Mouse (Mus musculus) MEL (cell line): ENCODE data around the gene Ccnj. TPM values are rescaled to one million over a fixed set of nuclear protein-coding genes. Genes with fewer than 3 reads are reported as not detected.

ENCODE experiments used
- DNase-seq: peaks from one replicate; pipeline ENCODE4 v3.0.0; 2011; ENCODE audit warnings: low read depth, low spot score
- H3K27ac ChIP-seq: 2 replicates; pipeline ENCODE4 v1.5.1; 2012; ENCODE audit warnings: low read depth, mild to moderate bottlenecking, control low read depth, low read length, moderate library complexity; ENCODE audit not compliant: control insufficient read depth
- H3K27me3 ChIP-seq, 2 experiments: fragments of 150-350 bp in 1 of 2; sonication (generic) in 1 of 2; 2 replicates each; pipeline ENCODE4 v1.6.1; 2012; ENCODE audit warnings: low read length in 2 of 2, mild to moderate bottlenecking in 2 of 2, improper control_type of control experiment in 1 of 2, moderate library complexity in 1 of 2; ENCODE audit not compliant: insufficient read depth in 2 of 2, control insufficient read depth in 1 of 2
- H3K36me3 ChIP-seq, 2 experiments: 2 replicates each; pipeline ENCODE4 v1.6.1; 2012 to 2014; ENCODE audit warnings: low read length in 2 of 2, improper control_type of control experiment in 1 of 2, inconsistent platforms in 1 of 2, mild to moderate bottlenecking in 1 of 2; ENCODE audit not compliant: insufficient read depth in 2 of 2, control insufficient read depth in 1 of 2
- H3K4me1 ChIP-seq, 2 experiments: fragments of 150-350 bp in 1 of 2; sonication (generic) in 1 of 2; 2 replicates each; pipeline ENCODE4 v1.6.1; 2012; ENCODE audit warnings: low read length in 2 of 2, improper control_type of control experiment in 1 of 2, mild to moderate bottlenecking in 1 of 2; ENCODE audit not compliant: insufficient read depth in 2 of 2, control insufficient read depth in 1 of 2
- H3K4me3 ChIP-seq, 2 experiments: fragments of 150-350 bp in 1 of 2; sonication (generic) in 1 of 2; 2 replicates each; pipeline ENCODE4 v1.5.1; 2012; ENCODE audit warnings: low read depth in 2 of 2, low read length in 2 of 2, mild to moderate bottlenecking in 2 of 2, moderate library complexity in 2 of 2, control low read depth in 1 of 2, improper control_type of control experiment in 1 of 2; ENCODE audit not compliant: control insufficient read depth in 1 of 2, insufficient read depth in 1 of 2
- H3K79me2 ChIP-seq: 2 replicates; pipeline ENCODE4 v1.6.1; 2012; ENCODE audit warnings: mild to moderate bottlenecking, low read length, moderate library complexity; ENCODE audit not compliant: control insufficient read depth, poor library complexity, insufficient read depth
- H3K9ac ChIP-seq: 2 replicates; pipeline ENCODE4 v1.6.1; 2012; ENCODE audit warnings: low read depth, mild to moderate bottlenecking, control low read depth, low read length, moderate library complexity; ENCODE audit not compliant: control insufficient read depth, poor library complexity, severe bottlenecking
- H3K9me3 ChIP-seq: fragments of 150-350 bp; sonication (generic); replicated peaks from 2 replicates; pipeline ENCODE4 v1.6.1; 2012; ENCODE audit warnings: mild to moderate bottlenecking, low read length, improper control_type of control experiment, moderate library complexity; ENCODE audit not compliant: insufficient read depth
- EP300 ChIP-seq, 2 experiments: IDR thresholded peaks; 2 replicates each; pipeline ENCODE4 v1.6.1; 2011; ENCODE audit warnings: improper control_type of control experiment in 2 of 2, low read length in 2 of 2, low read depth in 1 of 2, mild to moderate bottlenecking in 1 of 2
- GABPA ChIP-seq: IDR thresholded peaks from 2 replicates; pipeline ENCODE4 v1.6.1; 2012; ENCODE audit warnings: low read depth, mild to moderate bottlenecking, inconsistent platforms, low read length, improper control_type of control experiment, moderate library complexity
- GATA1 ChIP-seq: IDR thresholded peaks from 2 replicates; pipeline ENCODE4 v1.6.1; 2011; ENCODE audit warnings: low read depth, low read length, improper control_type of control experiment
- HCFC1 ChIP-seq: IDR thresholded peaks from 2 replicates; pipeline ENCODE4 v1.6.1; 2012; ENCODE audit warnings: low read depth, mild to moderate bottlenecking, inconsistent platforms, low read length, improper control_type of control experiment, moderate library complexity
- MAFK ChIP-seq: IDR thresholded peaks from 2 replicates; pipeline ENCODE4 v1.6.1; 2011; ENCODE audit warnings: low read depth, mild to moderate bottlenecking, low read length, improper control_type of control experiment, borderline replicate concordance
- MAX ChIP-seq: IDR thresholded peaks from 2 replicates; pipeline ENCODE4 v1.6.1; 2011; ENCODE audit warnings: low read length, improper control_type of control experiment
- MEF2A ChIP-seq: IDR thresholded peaks from 2 replicates; pipeline ENCODE4 v1.6.1; 2014; ENCODE audit warnings: low read depth, mild to moderate bottlenecking, inconsistent platforms, low read length, improper control_type of control experiment; ENCODE audit not compliant: poor library complexity, insufficient replicate concordance, severe bottlenecking; ENCODE audit errors: extremely low read depth
- MXI1 ChIP-seq: IDR thresholded peaks from 2 replicates; pipeline ENCODE4 v1.6.1; 2011; ENCODE audit warnings: mild to moderate bottlenecking, low read depth, low read length, improper control_type of control experiment
- MYB ChIP-seq: IDR thresholded peaks from 2 replicates; pipeline ENCODE4 v1.6.1; 2011; ENCODE audit warnings: mild to moderate bottlenecking, low read depth, low read length, improper control_type of control experiment
- RAD21 ChIP-seq: IDR thresholded peaks from 2 replicates; pipeline ENCODE4 v1.6.1; 2011; ENCODE audit warnings: mild to moderate bottlenecking, low read depth, low read length, improper control_type of control experiment
- RCOR1 ChIP-seq: IDR thresholded peaks from 2 replicates; pipeline ENCODE4 v1.6.1; 2012; ENCODE audit warnings: low read depth, mild to moderate bottlenecking, inconsistent platforms, low read length, improper control_type of control experiment
- SIN3A ChIP-seq: IDR thresholded peaks from 2 replicates; pipeline ENCODE4 v1.6.1; 2012; ENCODE audit warnings: low read length, improper control_type of control experiment, inconsistent platforms
- SMC3 ChIP-seq: IDR thresholded peaks from 2 replicates; pipeline ENCODE4 v1.6.1; 2011; ENCODE audit warnings: low read depth, low read length, improper control_type of control experiment
- TAL1 ChIP-seq: IDR thresholded peaks from 2 replicates; pipeline ENCODE4 v1.6.1; 2012; ENCODE audit warnings: mild to moderate bottlenecking, inconsistent platforms, low read length, moderate library complexity, mixed read lengths
- TCF12 ChIP-seq: IDR thresholded peaks from 2 replicates; pipeline ENCODE4 v1.6.1; 2014; ENCODE audit warnings: low read depth, mild to moderate bottlenecking, inconsistent platforms, low read length, improper control_type of control experiment, moderate library complexity
- UBTF ChIP-seq: IDR thresholded peaks from 2 replicates; pipeline ENCODE4 v1.6.1; 2012; ENCODE audit warnings: low read depth, mild to moderate bottlenecking, inconsistent platforms, low read length, improper control_type of control experiment, moderate library complexity, borderline replicate concordance; ENCODE audit not compliant: insufficient read depth
- USF1 ChIP-seq: IDR thresholded peaks from 2 replicates; pipeline ENCODE4 v1.6.1; 2014; ENCODE audit warnings: low read depth, mild to moderate bottlenecking, inconsistent platforms, low read length, improper control_type of control experiment, moderate library complexity
- ZC3H11A ChIP-seq: IDR thresholded peaks from 2 replicates; pipeline ENCODE4 v1.6.1; 2012; ENCODE audit warnings: low read depth, mild to moderate bottlenecking, inconsistent platforms, low read length, improper control_type of control experiment
- ZNF384 ChIP-seq: IDR thresholded peaks from 2 replicates; pipeline ENCODE4 v1.6.1; 2012; ENCODE audit warnings: low read depth, mild to moderate bottlenecking, inconsistent platforms, low read length, improper control_type of control experiment
- polyA plus RNA-seq, 2 experiments: library from polyadenylated mRNA; stranded (reverse) in 1 of 2; unstranded in 1 of 2; fragments of >175 nt in 1 of 2; fragments of >200 nt in 1 of 2; gene quantifications; 2 replicates each; pipeline versions ENCODE4 v1.2.1 to v1.2.4; 2012; ENCODE audit warnings: low replicate concordance in 2 of 2, low read depth in 1 of 2; ENCODE audit not compliant: insufficient read length in 2 of 2, insufficient read depth in 1 of 2, missing spikeins in 1 of 2
- total RNA-seq: library from RNA; depleted of rRNA; stranded (reverse); fragments of 300-350 nt; gene quantifications from 2 replicates; pipeline ENCODE4 v1.2.3, GENCODE M21; 2012

Gene Ccnj
- total and polyA plus RNA-seq, 3 experiments: 8.5 to 10.7 TPM; not detected in 1

- Histone ChIP-seq H3K79me2 (no peaks in the 10 kb centered on the region), H3K27me3 (peaks cover 0 to 7% of the 10 kb centered on the region in 2 experiments; a peak in 2 of 4 replicates), H3K4me3 (no peak overlapping the region), H3K27ac (no peak overlapping the region), H3K9me3 (no peaks in the 10 kb centered on the region), H3K4me1 (no peaks in the 10 kb centered on the region), H3K9ac (no peak overlapping the region), H3K36me3 (no peaks in the 10 kb centered on the region)
- TF ChIP-seq MYB: no peak
- no peak for TF ChIP-seq SIN3A
- TF ChIP-seq MEF2A: no peak
- no peak for DNase-seq
Measured at GRCm38 (mm10) chr19:40859555-40859954, 28.5 kb downstream of the Ccnj start.

- Histone ChIP-seq H3K9ac (no peak overlapping the region), H3K79me2 (no peaks in the 10 kb centered on the region), H3K36me3 (no peaks in the 10 kb centered on the region), H3K4me3 (no peak overlapping the region), H3K4me1 (no peaks in the 10 kb centered on the region), H3K27ac (no peak overlapping the region), H3K9me3 (no peaks in the 10 kb centered on the region), H3K27me3 (peaks cover 4 to 9% of the 10 kb centered on the region in 2 experiments; a peak in 3 of 4 replicates)
- TF ChIP-seq GABPA: no peak
- no peak for TF ChIP-seq RAD21
- no peak for TF ChIP-seq MYB
- TF ChIP-seq RCOR1: no peak
- no peak for TF ChIP-seq TAL1
- TF ChIP-seq USF1: no peak
- no peak for TF ChIP-seq MEF2A
- TF ChIP-seq HCFC1: no peak
- TF ChIP-seq MAX: no peak
- TF ChIP-seq GATA1: no peak
- TF ChIP-seq TCF12: no peak
- TF ChIP-seq ZC3H11A: no peak
- no peak for TF ChIP-seq ZNF384
- TF ChIP-seq UBTF: no peak
- no peak for TF ChIP-seq EP300 (IDR thresholded peaks at IDR 0.05; ENCODE audit: low read depth in 1 of 2, low read length in 2 of 2)
- TF ChIP-seq MAFK: no peak
- TF ChIP-seq MXI1: no peak
- no peak for TF ChIP-seq SMC3
- DNase-seq: no peak
Measured at GRCm38 (mm10) chr19:40868284-40868683, 37.2 kb downstream of the Ccnj start.
